Mouse (Mus musculus) embryonic facial prominence, embryonic 13.5 days (tissue): ENCODE measurements around the gene Inhbc. TPM values are rescaled to one million over a fixed set of nuclear protein-coding genes. Genes with fewer than 3 reads are reported as not detected.
A peak's percentile ranks its signal among the peaks of the same experiment; 100 is the strongest.

Experiments used
- ATAC-seq: fragments of 200-750 bp; cut with Nextera tagmentation; 2 replicates; pipeline ENCODE4 v1.8.0; 2017; ENCODE audit warnings: low read depth; ENCODE audit not compliant: insufficient number of reproducible peaks, insufficient read depth, low FRiP score, low TSS enrichment
- H3K27ac ChIP-seq: fragments of 300-500 bp; sonication (generic); 2 replicates; pipeline ENCODE4 v1.5.1; 2015; ENCODE audit warnings: moderate library complexity, mild to moderate bottlenecking, inconsistent platforms
- H3K27me3 ChIP-seq: fragments of 300-500 bp; sonication (generic); 2 replicates; pipeline ENCODE4 v1.6.1; 2015; ENCODE audit warnings: mild to moderate bottlenecking, inconsistent platforms
- H3K36me3 ChIP-seq: fragments of 300-500 bp; sonication (generic); 2 replicates; pipeline ENCODE4 v1.6.1; 2015; ENCODE audit warnings: mild to moderate bottlenecking, inconsistent platforms
- H3K4me1 ChIP-seq: fragments of 300-500 bp; sonication (generic); 2 replicates; pipeline ENCODE4 v1.6.1; 2015; ENCODE audit warnings: inconsistent platforms
- H3K4me2 ChIP-seq: fragments of 300-500 bp; sonication (generic); 2 replicates; pipeline ENCODE4 v1.6.1; 2015; ENCODE audit warnings: moderate library complexity, mild to moderate bottlenecking, inconsistent platforms
- H3K4me3 ChIP-seq: fragments of 300-500 bp; sonication (generic); 2 replicates; pipeline ENCODE4 v1.5.1; 2015; ENCODE audit warnings: mild to moderate bottlenecking, inconsistent platforms
- H3K9ac ChIP-seq: fragments of 300-500 bp; sonication (generic); 2 replicates; pipeline ENCODE4 v1.6.1; 2015; ENCODE audit warnings: mild to moderate bottlenecking, inconsistent platforms
- H3K9me3 ChIP-seq: fragments of 300-500 bp; sonication (generic); 2 replicates; pipeline ENCODE4 v1.6.1; 2016; ENCODE audit warnings: inconsistent platforms
- WGBS: fragments of 180-500 bp; shearing (Covaris S2); methylation state at CpG from one replicate; pipeline ENCODE4 v1.1.7; 2015; ENCODE audit warnings: mixed read lengths; 5-methylcytosine and 5-hydroxymethylcytosine counted together
- polyA plus RNA-seq: library from polyadenylated mRNA; unstranded; fragments of >200 nt; fragmentation: Nextera tagmentation; extraction: Ambion mirVana; gene quantifications from 2 replicates; pipeline ENCODE4 v1.2.1, GENCODE M21; 2015

Gene Inhbc
- polyA plus RNA-seq, 1 experiment from 2014 or later: not detected

DNA sequence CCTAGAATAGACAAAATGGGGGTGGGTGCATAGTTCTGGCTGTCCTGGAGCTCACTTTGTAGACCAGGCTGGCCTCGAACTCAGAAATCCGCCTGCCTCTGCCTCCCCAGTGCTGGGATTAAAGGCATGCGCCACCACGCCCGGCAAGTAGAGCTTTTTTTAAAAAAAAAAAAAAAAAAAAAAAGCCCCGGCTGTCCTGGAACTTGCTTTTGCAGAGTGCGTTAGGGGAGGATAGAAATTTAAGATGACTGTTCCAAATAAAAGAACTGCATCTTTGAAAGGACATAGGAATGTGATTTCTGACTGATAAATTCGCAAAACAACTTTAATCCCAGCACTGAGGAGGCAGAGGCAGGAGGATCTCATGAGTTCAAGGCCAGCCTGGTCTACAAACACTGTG, 9.4 kb upstream of the Inhbc start:
- Histone ChIP-seq H3K27me3 (no peaks in the 10 kb centered on the region), H3K36me3 (peaks cover 6% of the 10 kb centered on the region; the same call in 1 of the 2 replicates), H3K4me2 (peak overlapping the region; percentile 66), H3K4me1 (peaks cover 18% of the 10 kb centered on the region), H3K4me3 (peak overlapping the region; percentile 70), H3K9me3 (no peaks in the 10 kb centered on the region), H3K9ac (peak overlapping the region; percentile 85), H3K27ac (peak overlapping the region; percentile 95)
- ATAC-seq: no peak
- WGBS: 84% methylated on average over 8 of the region's 8 CpGs

DNA sequence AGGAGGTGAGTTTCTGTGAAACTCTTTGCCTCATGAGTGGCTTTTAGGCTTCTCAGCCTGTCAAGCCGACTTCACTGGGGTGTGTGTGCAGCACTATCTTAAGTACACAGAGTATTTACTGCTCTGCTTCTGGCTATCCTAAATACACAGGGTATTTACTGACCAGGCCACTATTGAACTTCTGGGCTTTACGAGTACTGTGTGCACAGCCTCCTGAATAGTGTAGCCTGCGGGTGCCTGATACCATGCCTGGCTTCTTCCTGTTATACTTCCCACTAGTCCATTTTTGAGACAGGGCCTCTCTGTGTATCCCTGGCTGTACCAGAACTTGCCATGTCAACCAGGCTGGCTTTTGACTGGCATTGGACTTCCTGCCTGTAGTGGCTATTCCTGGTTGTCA, 7.5 kb upstream of the Inhbc start:
- 78% methylated on average over 3 of the region's 3 CpGs for WGBS
- no peak overlapping the region for H3K27ac ChIP-seq
- H3K4me2 ChIP-seq: no peak overlapping the region
- ATAC-seq: no peak
- H3K9ac ChIP-seq: no peak overlapping the region
- no peaks in the 10 kb centered on the region for H3K9me3 ChIP-seq
- no peak overlapping the region for H3K4me3 ChIP-seq
- H3K4me1 ChIP-seq: peaks cover 9% of the 10 kb centered on the region
- no peaks in the 10 kb centered on the region for H3K36me3 ChIP-seq
- H3K27me3 ChIP-seq: no peaks in the 10 kb centered on the region

DNA sequence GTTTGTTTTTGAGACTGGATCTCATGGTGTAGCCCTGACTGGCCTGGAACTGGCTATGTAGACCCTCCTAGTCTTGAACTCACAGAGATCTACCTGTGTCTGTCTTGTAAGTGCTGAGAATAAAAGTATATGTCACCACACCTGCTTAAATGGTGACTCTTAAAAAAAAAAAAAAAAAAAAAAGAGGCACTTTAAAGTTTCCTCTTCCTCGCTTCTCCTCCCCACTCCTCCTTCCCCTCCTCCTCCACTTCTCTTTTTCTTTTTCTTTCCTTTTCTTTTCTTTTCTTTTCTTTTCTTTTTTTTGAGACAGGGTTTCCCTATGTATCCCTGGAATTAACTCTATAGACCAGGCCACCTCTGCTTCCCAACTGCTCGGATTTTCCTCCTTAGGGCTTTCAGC, 792 bp upstream of the Inhbc start:
- no peak for ATAC-seq
- no peaks in the 10 kb centered on the region for H3K27me3 ChIP-seq
- no peak overlapping the region for H3K4me3 ChIP-seq
- 72% methylated on average over 2 of the region's 2 CpGs for WGBS
- no peak overlapping the region for H3K4me2 ChIP-seq
- H3K9ac ChIP-seq: no peak overlapping the region
- H3K4me1 ChIP-seq: no peaks in the 10 kb centered on the region
- H3K27ac ChIP-seq: no peak overlapping the region
- no peaks in the 10 kb centered on the region for H3K36me3 ChIP-seq
- H3K9me3 ChIP-seq: no peaks in the 10 kb centered on the region

DNA sequence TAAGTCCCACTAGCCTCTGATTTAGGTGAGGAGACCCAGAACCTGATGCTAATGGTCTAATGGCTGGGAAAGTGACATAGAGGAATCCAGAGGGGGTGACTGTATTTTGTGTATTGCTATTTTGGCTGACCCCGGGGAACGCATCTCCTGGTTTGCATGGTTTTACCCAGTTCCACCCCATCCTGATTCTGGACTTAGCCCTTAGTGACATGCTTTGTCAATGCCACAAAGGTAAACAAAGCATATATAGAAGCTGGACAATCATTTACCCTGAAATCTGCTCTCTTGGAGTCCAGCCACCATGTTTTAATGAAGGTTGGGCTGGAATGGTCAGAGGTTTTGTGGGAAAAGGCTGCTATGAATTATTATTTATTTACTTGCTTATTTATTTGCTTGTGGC, 2.0 kb downstream of the Inhbc start:
- WGBS: 83% methylated on average over 2 of the region's 2 CpGs
- ATAC-seq: no peak
- H3K27me3 ChIP-seq: no peaks in the 10 kb centered on the region

DNA sequence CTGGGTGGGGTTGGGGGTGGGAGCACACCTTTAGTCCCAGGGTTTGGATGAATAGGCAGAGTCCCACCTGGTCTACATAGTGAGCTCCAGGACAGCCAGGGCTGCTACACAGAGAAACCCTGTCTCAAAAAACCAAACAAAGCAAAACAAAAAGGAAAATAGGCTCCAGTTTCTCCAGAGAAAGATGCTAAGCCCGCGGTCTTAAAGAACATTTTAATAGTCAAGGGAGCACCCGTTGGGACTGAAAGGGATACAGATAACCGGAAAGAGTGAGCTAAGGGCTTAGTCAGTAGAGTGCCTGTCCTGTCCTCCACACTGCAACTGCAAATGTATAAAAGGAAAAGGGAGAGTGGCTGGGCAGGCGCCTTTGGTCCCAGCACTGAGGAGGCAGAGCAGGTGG, 3.1 kb downstream of the Inhbc start:
- no peaks in the 10 kb centered on the region for H3K36me3 ChIP-seq
- H3K4me1 ChIP-seq: no peaks in the 10 kb centered on the region
- WGBS: 79% methylated on average over 5 of the region's 5 CpGs
- ATAC-seq: no peak
- no peak overlapping the region for H3K4me3 ChIP-seq
- H3K27me3 ChIP-seq: no peaks in the 10 kb centered on the region
- H3K4me2 ChIP-seq: no peak overlapping the region
- H3K9me3 ChIP-seq: no peaks in the 10 kb centered on the region
- H3K9ac ChIP-seq: no peak overlapping the region
- H3K27ac ChIP-seq: no peak overlapping the region

More for the DNA sequence above, 2.0 kb downstream of the Inhbc start:
- no peak overlapping the region for H3K4me2 ChIP-seq
- no peak overlapping the region for H3K27ac ChIP-seq
- no peak overlapping the region for H3K9ac ChIP-seq
- H3K9me3 ChIP-seq: no peaks in the 10 kb centered on the region
- H3K4me1 ChIP-seq: no peaks in the 10 kb centered on the region
- no peak overlapping the region for H3K4me3 ChIP-seq
- no peaks in the 10 kb centered on the region for H3K36me3 ChIP-seq

DNA sequence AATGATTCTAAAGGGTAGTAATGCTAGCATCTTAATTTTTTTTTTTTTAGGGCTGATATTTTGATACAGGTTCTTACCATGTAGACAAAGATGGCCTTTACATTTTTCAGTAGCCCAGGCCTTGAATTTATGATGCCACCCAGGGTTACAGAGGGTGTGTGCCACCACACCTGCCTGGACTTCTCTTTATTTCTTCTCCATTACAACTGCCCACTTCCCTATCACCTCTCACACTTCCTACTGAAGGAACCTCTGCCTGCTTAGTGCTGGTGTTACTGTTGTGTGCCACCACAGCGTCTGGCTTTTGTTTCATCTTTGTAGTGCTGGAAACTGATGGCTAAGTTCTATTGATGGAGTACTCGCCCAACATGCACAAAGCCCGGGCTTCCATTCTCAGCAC, 9.5 kb downstream of the Inhbc start:
- 86% methylated on average over 3 of the region's 3 CpGs for WGBS
- ATAC-seq: no peak

DNA sequence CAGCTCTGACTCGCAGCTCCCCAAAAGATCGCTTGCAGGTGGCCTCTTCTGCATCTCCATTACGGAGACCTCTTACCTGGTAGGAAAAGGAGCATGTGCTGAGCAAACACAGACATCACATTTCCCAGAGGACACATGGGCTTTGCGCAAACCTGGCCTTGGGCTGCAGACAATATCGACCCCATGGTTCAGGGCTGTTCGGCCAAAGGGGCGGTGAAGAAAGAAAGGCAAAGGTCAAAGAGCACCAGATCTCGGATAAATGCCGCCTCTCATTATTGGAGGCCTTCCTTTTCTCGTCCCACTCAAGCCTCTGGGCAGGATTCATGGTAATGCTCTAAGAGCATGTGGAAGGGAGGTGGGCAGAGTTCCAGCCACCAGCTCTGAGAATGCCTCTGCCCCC, 14.9 kb downstream of the Inhbc start:
- 0 out of 2 replicates have a peak, but pooled peaks cover 4% of the 10 kb centered on the region for H3K27me3 ChIP-seq
- no peak overlapping the region for H3K9ac ChIP-seq
- no peaks in the 10 kb centered on the region for H3K36me3 ChIP-seq
- peaks cover 9% of the 10 kb centered on the region; the same call in 1 of the 2 replicates for H3K4me1 ChIP-seq
- no peak overlapping the region for H3K4me3 ChIP-seq
- no peak overlapping the region for H3K4me2 ChIP-seq
- ATAC-seq: no peak
- H3K9me3 ChIP-seq: no peaks in the 10 kb centered on the region
- whole genome bisulfite sequencing: 43% methylated on average over 10 of the region's 10 CpGs
- H3K27ac ChIP-seq: no peak overlapping the region

More for the DNA sequence above, 9.5 kb downstream of the Inhbc start:
- H3K4me3 ChIP-seq: no peak overlapping the region
- H3K27ac ChIP-seq: no peak overlapping the region
- no peak overlapping the region for H3K4me2 ChIP-seq
- H3K4me1 ChIP-seq: no peaks in the 10 kb centered on the region
- H3K9ac ChIP-seq: no peak overlapping the region
- H3K9me3 ChIP-seq: no peaks in the 10 kb centered on the region
- H3K27me3 ChIP-seq: no peaks in the 10 kb centered on the region
- no peaks in the 10 kb centered on the region for H3K36me3 ChIP-seq

DNA sequence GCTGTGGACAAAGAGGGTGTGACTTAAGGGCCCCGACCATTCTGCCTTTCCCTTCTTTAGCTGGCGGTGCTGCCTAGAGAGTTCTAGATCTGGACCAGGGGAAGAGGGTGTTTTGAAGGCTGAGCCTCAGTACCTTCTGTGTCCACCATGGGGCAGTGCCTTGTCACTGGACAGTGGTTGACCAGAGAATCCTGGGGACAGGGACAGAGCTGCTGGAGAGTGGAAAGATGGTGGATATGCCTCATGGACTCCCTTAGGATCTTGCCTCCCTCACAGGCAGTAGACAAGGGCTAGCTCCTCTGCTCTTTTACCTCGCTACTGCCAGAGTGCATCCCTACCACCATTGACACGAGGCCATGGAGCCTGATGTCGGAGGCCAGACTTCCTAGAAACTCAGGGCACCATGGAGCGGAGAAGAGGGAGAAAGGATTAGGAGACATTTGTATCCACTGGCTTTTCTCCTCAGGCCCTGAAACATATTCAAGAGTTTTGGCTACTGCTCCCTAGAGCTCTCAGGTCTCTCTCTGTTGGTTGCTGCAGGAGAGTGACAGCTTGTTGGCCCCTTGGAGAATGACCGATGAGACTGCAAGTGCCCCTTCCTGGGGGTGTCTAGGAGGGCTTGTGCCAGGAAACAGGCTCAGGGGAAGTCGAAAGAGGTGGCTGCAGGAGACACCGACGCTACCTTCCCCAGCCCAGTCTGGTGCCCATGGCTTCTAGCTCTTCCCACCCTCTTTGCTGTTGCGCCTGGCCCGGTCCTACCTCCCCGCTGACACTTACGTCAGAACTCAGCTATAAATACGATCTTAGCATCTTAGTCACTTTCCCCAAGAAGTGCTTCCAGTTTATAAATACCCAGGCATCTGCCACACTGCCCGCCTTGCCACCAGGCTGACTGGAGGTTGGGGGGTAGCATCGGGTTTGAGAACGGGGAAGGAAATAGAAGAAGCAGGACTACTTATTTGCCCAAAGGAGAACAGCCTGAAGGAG, 16.0 kb downstream of the Inhbc start, which contains the start of gene Inhbe:
Gene Inhbe (minus strand): TSS at position 503 of the 987 bp plus-strand sequence.
- H3K27ac ChIP-seq: no peak within 1 kb of the TSS
- no peak within 1 kb of the TSS for H3K9ac ChIP-seq
- no peak for ATAC-seq
- WGBS: 84% methylated on average over 18 of the region's 18 CpGs
- peaks cover 10% of the 10 kb centered on the region; the same call in 1 of the 2 replicates for H3K4me1 ChIP-seq
- H3K9me3 ChIP-seq: no peaks in the 10 kb centered on the region
- no peak within 1 kb of the TSS for H3K4me2 ChIP-seq
- no peaks in the 10 kb centered on the region for H3K36me3 ChIP-seq
- no peak within 1 kb of the TSS for H3K4me3 ChIP-seq
- H3K27me3 ChIP-seq: 0 out of 2 replicates have a peak, but pooled peaks cover 4% of the 10 kb centered on the region

DNA sequence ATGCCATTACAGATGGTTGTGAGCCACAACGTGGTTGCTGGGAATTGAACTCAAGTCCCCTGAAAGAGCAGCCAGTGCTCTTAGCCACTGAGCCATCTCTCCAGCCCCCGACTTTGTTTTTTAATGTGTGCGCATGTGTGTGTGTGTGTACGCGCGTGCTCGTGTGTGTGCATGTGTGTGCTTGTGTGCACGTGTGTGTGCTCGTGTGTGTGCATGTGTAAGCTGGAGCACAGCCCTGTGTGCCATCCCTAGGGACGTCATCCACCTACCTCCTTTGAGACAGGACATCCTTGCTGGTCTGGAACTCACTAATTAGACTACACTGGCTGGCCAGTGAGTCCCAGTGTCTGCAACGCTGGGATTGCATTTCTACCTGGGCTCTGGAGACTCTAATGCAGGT, 17.5 kb downstream of the Inhbc start:
- Histone ChIP-seq H3K27ac (no peak overlapping the region), H3K9ac (no peak overlapping the region), H3K9me3 (no peaks in the 10 kb centered on the region), H3K4me3 (no peak overlapping the region), H3K36me3 (no peaks in the 10 kb centered on the region), H3K27me3 (0 out of 2 replicates have a peak, but pooled peaks cover 4% of the 10 kb centered on the region), H3K4me1 (peaks cover 10% of the 10 kb centered on the region; the same call in 1 of the 2 replicates), H3K4me2 (no peak overlapping the region)
- WGBS: 87% methylated on average over 11 of the region's 11 CpGs
- no peak for ATAC-seq

DNA sequence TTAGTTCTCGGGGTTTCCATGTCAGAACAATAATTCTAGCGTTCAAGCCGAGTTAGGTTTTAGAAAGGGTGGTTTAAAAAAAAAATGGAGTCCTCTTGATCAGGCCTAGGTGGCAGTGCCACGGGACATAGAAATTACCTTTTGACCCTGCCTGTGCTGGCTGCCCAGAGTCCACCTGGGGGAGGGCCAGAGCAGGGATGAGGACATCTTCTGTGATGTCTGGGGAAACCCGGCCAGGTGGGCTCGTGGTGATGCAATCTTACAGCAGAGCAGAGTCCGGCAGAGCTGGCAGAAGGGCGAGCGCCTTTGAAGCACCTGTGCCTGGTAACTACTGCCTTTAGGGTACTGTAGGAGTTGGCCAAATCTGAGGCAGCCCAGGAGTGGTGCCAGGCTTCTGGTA, 18.0 kb downstream of the Inhbc start:
- WGBS: 86% methylated on average over 9 of the region's 9 CpGs
- H3K9ac ChIP-seq: no peak overlapping the region
- H3K4me1 ChIP-seq: peaks cover 10% of the 10 kb centered on the region; the same call in 1 of the 2 replicates
- H3K27me3 ChIP-seq: 0 out of 2 replicates have a peak, but pooled peaks cover 4% of the 10 kb centered on the region
- no peak overlapping the region for H3K27ac ChIP-seq
- H3K4me3 ChIP-seq: no peak overlapping the region
- H3K9me3 ChIP-seq: no peaks in the 10 kb centered on the region
- ATAC-seq: no peak
- H3K36me3 ChIP-seq: no peaks in the 10 kb centered on the region
- H3K4me2 ChIP-seq: no peak overlapping the region

DNA sequence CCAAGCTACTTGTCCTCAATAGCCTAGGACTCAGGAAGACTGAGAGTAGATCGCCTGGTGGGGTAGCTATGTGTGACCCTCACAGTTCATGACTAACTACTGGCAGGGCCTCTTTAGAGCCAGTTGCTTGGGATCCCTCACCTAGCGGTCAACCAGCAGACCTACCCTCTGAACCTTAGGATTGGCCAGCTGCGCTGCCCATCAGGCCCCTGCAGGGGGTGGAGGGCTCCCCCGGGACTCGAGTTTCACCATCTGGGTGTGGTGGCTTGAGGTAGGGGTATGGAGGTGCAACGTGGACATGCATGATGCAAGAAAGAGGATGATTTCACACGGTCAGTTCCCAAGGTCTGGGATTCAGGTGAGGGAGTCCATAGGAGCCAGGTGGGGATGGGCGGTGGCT, 18.5 kb downstream of the Inhbc start:
- Histone ChIP-seq H3K27ac (no peak overlapping the region), H3K27me3 (0 out of 2 replicates have a peak, but pooled peaks cover 4% of the 10 kb centered on the region), H3K36me3 (no peaks in the 10 kb centered on the region), H3K4me2 (no peak overlapping the region), H3K9ac (no peak overlapping the region), H3K4me3 (no peak overlapping the region), H3K9me3 (no peaks in the 10 kb centered on the region), H3K4me1 (peaks cover 10% of the 10 kb centered on the region; the same call in 1 of the 2 replicates)
- 75% methylated on average over 8 of the region's 8 CpGs for WGBS
- ATAC-seq: no peak

DNA sequence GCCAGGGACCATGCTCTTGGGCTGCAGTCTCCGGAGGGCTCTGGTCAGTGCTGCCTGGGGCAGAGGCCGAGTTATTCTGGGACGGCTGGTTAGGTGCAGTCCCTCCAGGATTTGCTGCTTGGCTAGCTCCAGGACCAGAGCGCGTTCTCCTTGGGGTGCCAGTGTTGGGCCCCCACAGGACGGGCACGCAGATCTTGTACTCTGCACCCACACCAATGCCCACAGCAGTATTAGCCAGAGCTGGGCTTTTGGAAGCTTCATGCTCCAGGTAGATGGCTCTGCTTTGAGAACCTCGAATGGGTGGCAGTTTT, 19.0 kb downstream of the Inhbc start:
- Histone ChIP-seq H3K4me2 (peak overlapping the region; percentile 62), H3K4me3 (peak overlapping the region; percentile 35), H3K27ac (no peak overlapping the region)

More for the DNA sequence above, 19.0 kb downstream of the Inhbc start:
- peak overlapping the region; percentile 71 for H3K9ac ChIP-seq
- H3K4me1 ChIP-seq: peaks cover 10% of the 10 kb centered on the region; the same call in 1 of the 2 replicates
- no peak for ATAC-seq
- no peaks in the 10 kb centered on the region for H3K9me3 ChIP-seq
- no peaks in the 10 kb centered on the region for H3K36me3 ChIP-seq
- WGBS: 86% methylated on average over 8 of the region's 8 CpGs
- 0 out of 2 replicates have a peak, but pooled peaks cover 4% of the 10 kb centered on the region for H3K27me3 ChIP-seq
